25 mouse cellular contexts compared by ENCODE assay signal in genomic region chr5:18478420-18478819, GRCm38 (mm10).
DNase-seq lines count a peak whose midpoint lies in the region; ATAC-seq and TF ChIP-seq lines count a peak whose summit lies in the region.
"Had no signal": no experiment of that assay in that cellular context is flagged by ENCODE, and none has a peak within 500 bp of the region (broad histone marks: within the 10 kb centered on the region; RNA-seq: fewer than 3 reads in every experiment).

No protein-coding gene starts in this region.

- H3K27ac ChIP-seq in intestine, postnatal 0 days (ENCODE audit: low read depth, low read length) = no peak overlapping the region
- H3K27ac ChIP-seq: forebrain, embryonic 10.5 days; forebrain, embryonic 13.5 days; hindbrain, embryonic 10.5 days; hindbrain, embryonic 13.5 days; hindbrain, postnatal 0 days had no signal

- ATAC-seq in intestine, postnatal 0 days = peak; percentile 83
- no peak for ATAC-seq in activated CD4-positive, CD25-positive, alpha-beta regulatory T cell, adult 4 months
- ATAC-seq: forebrain, embryonic 13.5 days; forebrain, embryonic 16.5 days; hindbrain, postnatal 0 days; inflammation-experienced regulatory T-cells, adult 6 months had no signal

- H3K9ac ChIP-seq in intestine, postnatal 0 days (ENCODE audit: low read depth, low read length) = no peak overlapping the region
- H3K9ac ChIP-seq: forebrain, embryonic 13.5 days; hindbrain, embryonic 13.5 days had no signal

- 66% methylated on average over 7 of the region's 7 CpGs for WGBS in intestine, postnatal 0 days

- H3K4me3 ChIP-seq in intestine, postnatal 0 days (ENCODE audit: low read depth, low read length) = no peak overlapping the region
- H3K4me3 ChIP-seq: forebrain, embryonic 10.5 days; forebrain, embryonic 13.5 days; hindbrain, embryonic 10.5 days; hindbrain, embryonic 13.5 days had no signal

- peak; percentile 70 for DNase-seq in heart, adult 11 months
- DNase-seq in heart, postnatal 10 days = no peak
- DNase-seq in brain, adult 2 months (ENCODE audit: low read depth, low spot score) = peak; percentile 33
- DNase-seq in layer of hippocampus, adult 8-10 months (ENCODE audit: low spot score in 2 of 2) = no peak
- DNase-seq: adrenal gland, adult 2 months; adrenal gland, postnatal 14 days; B cell, adult 2 months; cerebellum, adult 11-12 months; cerebellum, adult 8-10 months; cerebellum, postnatal 14 days; gastrocnemius, postnatal 10 days; gastrocnemius, postnatal 36 days; heart, postnatal 36 days; kidney, adult 18-20 months had no signal

- intact Hi-C loops in heart, postnatal 10 days (cut with DNase I) = no loop called here

- no peak overlapping the region for H3K4me2 ChIP-seq in intestine, postnatal 0 days (replicated peaks; ENCODE audit: low read depth)
- H3K4me2 ChIP-seq: forebrain, embryonic 13.5 days; heart, embryonic 11.5 days; hindbrain, embryonic 13.5 days had no signal

- no peak for TF ChIP-seq CTCF in intestine, postnatal 0 days (IDR thresholded peaks at IDR 0.05; ENCODE audit: low read depth)

- H3K9me3 ChIP-seq in intestine, postnatal 0 days (ENCODE audit: control insufficient read depth) = no peaks in the 10 kb centered on the region
- H3K9me3 ChIP-seq: forebrain, embryonic 10.5 days; forebrain, embryonic 13.5 days; hindbrain, embryonic 10.5 days; hindbrain, embryonic 13.5 days had no signal

- H3K36me3 ChIP-seq in intestine, postnatal 0 days (ENCODE audit: control insufficient read depth, insufficient read depth) = no peaks in the 10 kb centered on the region
- H3K36me3 ChIP-seq: forebrain, embryonic 10.5 days; hindbrain, embryonic 10.5 days; hindbrain, embryonic 13.5 days had no signal

- H3K27me3 ChIP-seq in intestine, postnatal 0 days (replicated peaks; ENCODE audit: control insufficient read depth, insufficient read depth, low read length) = no peaks in the 10 kb centered on the region
- H3K27me3 ChIP-seq: CH12.LX; forebrain, embryonic 13.5 days; hindbrain, embryonic 13.5 days had no signal

- no peaks in the 10 kb centered on the region for H3K4me1 ChIP-seq in intestine, postnatal 0 days (replicated peaks; ENCODE audit: control insufficient read depth, insufficient read depth, low read length)
- H3K4me1 ChIP-seq: forebrain, embryonic 10.5 days; forebrain, embryonic 13.5 days; hindbrain, embryonic 10.5 days; hindbrain, embryonic 13.5 days had no signal

Comparison
In these comparisons a context has a peak if more than half of its experiments do, and no peak if none do; other contexts are left out.
1. DNase-seq: peak in heart, adult 11 months (single experiment) and brain, adult 2 months (single experiment); none in heart, postnatal 10 days (0 of 2) and layer of hippocampus, adult 8-10 months (0 of 2).